Mouse (Mus musculus) ovary, postnatal 14 days (tissue): ENCODE measurements around the gene Ets1.

Experiments used
- DNase-seq: peaks from one replicate; pipeline ENCODE4 v3.0.0; 2022; ENCODE audit warnings: low spot score

Ets1 gene

DNA sequence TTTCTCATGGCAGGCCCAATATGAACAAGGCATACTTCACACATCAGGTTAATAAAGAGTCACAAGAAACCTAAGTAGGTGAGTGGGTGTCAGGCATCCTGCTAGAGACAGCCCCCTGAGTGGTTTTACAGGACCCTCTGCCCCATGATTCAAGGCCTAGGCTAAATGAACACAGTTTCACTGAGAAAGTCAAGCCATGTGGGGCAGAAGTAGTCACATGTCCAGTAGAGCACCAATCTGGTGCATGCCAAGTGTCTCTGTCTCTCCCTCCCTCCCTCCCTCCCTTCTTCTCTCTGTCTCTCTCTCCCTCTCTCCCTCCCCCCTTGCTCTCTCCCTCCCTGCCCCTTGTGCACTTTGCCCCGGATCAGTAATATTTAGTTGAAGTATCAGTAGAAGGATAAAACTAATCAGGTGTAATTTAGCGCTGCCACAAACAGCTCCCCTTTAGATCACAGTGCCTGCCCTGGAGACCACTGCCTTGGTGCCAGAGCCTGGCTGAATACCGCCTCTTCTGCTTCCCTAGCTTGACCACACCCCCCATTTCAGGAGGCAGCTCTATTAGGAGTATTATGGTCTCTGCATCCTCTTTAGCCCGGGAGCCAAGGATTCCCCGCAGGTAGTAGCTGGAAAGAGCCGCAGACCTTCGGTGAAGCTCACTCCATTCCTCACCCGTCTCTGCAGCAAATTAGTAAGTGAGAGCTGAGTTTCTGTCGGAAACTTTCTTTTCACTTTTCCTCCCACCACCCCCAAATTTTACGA lies at the start of gene Ets1:
TSS of gene Ets1 (plus strand) at position 595 of the 759 bp plus-strand sequence.
- DNase-seq = no peak

- peak; percentile 81 for DNase-seq
Observed at GRCm38 (mm10) chr9:32589900-32590299, 46.1 kb upstream of the Ets1 start.

DNA sequence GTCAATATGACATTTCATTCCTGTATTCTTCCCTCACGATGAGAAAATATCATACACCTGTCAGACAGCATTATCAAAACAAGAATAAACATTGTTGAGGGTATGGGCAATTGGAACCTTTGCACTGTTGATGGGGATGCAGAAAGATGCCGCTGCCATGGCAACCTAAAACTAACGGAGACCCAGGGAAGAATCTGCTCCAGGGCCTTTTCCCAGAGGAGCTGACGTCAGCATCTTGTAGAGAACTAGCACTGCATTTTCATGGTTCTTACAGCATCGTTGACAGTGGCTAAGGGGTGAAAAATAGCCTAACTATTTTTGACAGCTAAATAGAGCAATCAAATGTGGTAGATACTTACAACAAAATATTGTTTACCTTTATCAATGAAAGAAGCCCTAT lies 45.5 kb upstream of the Ets1 start:
- no peak for DNase-seq

- DNase-seq = peak; percentile 69
Observed at GRCm38 (mm10) chr9:32591732-32592582, 44.1 kb upstream of the Ets1 start.

DNA sequence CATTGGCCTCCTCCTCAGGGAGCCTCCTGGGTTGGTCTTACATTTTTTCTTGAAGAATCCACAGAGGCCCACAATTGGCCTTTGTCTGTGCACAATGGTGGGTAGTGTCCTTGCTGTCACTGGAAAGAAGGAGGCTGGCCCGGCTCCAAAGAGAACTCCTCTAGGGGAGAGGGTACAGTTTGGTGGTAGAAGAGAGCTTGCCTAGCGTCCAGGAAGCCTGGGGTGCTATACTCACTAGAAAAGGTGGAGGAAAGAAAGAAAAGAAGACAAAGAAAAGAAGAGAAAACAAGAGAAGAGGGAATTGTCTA lies 43.5 kb upstream of the Ets1 start:
- DNase-seq = no peak

DNA sequence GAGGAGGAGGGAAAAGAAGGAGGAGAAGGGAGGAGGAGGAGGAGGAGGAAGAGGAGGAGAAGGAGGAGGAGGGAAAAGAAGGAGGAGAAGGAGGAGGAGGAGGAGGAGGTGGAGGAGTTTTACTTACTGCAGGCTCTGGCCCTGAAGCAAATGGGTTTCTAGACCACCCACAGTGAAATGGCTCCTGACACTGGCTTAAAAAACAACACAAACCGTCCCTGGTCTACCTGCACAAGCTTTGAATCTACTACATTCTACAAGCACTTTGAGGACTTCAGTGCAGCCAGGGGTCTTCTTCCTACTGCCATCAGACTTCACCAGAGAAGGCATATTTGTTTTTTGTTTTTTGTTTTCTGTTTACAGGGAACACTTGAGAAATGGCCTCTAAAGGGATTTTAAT lies 42.2 kb upstream of the Ets1 start:
- DNase-seq = no peak

DNA sequence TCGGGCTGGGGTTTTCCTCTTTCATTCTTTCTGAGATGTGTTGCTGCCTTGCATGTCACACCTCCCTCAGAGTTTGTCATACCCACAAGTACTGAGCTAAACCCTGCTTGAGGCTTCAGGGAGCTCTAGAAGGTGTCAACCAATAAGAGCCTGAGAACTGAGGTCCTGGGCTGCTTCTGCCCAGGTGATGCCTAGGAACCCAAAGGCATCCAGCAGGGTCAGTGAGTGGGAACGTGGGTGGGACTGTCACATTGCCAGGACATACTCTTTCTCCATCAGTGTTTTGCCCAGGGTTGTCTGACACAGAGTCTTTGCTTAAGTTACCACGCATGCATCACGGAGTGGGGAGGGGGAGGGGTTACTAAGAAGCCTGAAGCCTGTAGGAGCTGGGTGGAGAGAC lies 41.7 kb upstream of the Ets1 start:
- DNase-seq = no peak

GRCm38 (mm10) chr9:32595076-32595820 lies 40.8 kb upstream of the Ets1 start:
- DNase-seq = no peak

- DNase-seq = no peak
Observed at GRCm38 (mm10) chr9:32596366-32596765, 39.7 kb upstream of the Ets1 start.

GRCm38 (mm10) chr9:32601953-32602352 lies 34.1 kb upstream of the Ets1 start:
- no peak for DNase-seq

DNA sequence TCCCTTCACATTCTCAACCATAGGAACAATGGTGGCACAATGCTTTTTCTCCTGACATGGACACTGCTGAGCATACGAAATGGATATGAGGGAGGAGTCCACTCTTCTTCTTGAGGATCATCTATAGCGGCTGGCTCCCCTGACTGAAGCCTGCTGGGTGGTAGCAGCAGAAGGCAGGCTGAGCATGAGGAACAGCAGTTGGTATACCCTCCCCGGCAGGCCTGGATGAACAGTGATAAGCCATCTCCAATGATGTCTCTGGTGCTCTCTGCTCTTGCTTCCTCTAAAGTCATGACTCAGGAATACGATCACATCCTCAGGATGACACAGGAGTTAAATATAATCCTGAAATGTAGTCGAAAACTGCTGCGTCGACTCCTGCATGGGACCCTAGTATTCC lies 32.9 kb upstream of the Ets1 start:
- DNase-seq = no peak

DNA sequence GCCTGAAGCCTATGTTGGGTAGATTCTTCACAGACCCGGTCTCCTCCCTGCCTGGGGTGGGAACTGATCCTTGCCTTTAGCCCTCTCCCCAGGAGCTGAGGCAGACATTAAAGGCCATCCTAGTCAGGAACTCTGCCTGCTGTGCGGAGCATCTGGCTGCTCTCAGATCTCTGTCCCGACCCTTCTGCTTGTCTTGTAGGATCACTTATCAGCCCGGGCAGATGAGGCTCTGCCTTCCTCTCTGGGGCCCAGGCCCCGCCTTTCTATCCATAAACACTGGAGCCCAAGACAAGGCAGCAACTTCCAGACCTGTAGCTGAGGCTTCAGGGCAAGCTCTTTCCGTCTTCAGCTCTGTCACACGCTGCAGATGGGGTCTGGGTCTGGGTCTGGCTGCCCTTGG lies 28.8 kb upstream of the Ets1 start:
- DNase-seq = no peak

DNA sequence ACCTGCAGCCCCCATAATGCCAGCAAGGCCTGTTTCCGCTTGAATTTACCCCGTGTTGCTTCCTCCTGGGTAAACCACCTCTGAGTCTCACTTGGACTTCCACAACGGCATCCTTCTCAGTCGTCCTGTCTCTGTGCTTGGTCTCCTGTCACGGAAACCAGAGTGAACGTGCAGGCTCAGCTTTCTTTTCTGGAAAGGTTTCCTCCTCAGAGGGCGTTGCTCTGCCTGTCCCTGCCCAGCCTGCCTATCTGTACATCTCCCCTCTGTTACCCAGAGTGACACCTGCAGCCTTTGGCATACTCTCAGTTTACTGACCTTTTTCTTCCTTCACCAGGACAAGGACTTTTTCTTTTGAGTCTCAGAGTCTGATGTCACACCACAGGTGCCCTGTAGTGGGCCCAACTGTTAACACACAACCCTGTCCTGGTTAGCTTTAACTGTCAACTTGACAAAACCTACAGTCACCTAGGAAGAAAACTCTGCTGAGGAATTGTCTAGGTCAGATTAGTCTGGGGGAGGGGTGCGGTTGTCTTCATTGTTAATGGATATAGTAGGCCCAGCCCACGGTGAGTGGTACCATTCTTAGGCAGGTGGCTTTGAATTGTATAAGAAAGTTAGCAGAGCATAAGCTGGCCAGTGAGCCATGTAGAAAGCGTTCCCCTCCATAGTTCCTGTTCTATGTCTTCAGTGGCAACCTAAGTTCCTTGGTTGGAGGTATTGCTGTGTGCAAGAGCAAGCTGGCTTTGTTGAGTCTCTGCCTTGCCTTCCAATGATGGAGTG lies 27.0 kb upstream of the Ets1 start:
- DNase-seq = no peak

DNA sequence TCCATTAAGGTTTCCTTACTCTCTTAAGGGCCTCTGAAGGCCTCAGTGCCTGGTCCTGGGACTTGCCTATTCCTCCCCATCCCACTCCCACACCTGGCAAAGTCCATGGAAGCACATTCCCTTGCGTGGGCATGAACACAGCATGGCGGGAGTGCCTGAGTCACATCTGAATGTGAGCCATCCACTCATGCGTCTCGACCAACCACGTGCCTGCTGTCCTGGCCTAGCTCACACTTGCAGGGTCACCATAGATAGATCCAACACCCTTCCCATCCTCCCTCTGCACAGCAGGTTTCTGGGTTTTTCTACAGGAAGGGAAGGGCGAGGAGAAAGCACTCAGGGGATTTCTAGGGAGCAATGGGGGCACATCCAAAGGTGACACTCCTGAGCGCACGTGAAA lies 25.8 kb upstream of the Ets1 start:
- no peak for DNase-seq

- no peak for DNase-seq
Observed at GRCm38 (mm10) chr9:32610631-32611030, 25.4 kb upstream of the Ets1 start.

GRCm38 (mm10) chr9:32611340-32611739 lies 24.7 kb upstream of the Ets1 start:
- DNase-seq = no peak

DNA sequence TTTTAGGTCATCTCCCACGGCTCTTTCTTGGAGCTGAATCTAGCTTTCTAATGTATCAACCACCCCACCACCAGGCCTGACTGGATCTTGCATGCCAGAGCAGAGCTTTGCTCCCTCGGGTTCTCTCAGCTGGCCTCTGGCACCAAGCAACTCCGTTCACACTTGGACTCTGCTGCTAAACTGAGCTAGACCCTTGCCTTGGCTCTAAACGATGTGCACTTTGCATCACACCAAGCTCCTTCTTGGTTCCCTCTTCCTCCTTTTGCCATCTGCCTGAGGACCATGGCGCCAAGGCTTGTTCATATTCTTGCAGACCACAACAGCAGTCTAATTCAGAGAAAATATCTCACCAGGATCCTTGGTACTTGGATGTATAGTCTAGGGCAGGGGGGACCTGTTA lies 23.6 kb upstream of the Ets1 start:
- DNase-seq = no peak

- no peak for DNase-seq
Observed at GRCm38 (mm10) chr9:32612861-32613421, 23.1 kb upstream of the Ets1 start.

GRCm38 (mm10) chr9:32614191-32614590 lies 21.8 kb upstream of the Ets1 start:
- no peak for DNase-seq

DNA sequence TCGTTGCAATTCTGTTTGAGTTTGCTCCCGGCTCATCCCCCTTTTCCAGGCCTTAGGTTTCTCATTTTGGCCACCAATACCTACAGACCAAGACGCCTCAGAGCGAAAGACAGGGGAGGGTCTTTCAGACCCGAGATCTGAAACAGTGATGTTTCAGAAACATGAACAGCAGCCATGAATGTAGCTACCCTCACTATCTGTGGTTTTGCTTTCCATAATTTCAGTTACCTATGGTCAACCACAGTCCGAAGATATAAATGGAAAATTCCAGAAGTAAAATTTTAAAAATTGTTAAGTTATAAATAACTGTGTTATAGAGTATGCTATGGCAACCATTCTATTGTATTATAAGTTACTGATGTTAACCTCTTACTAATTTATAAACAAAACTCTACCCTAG lies 20.6 kb upstream of the Ets1 start:
- DNase-seq = no peak

DNA sequence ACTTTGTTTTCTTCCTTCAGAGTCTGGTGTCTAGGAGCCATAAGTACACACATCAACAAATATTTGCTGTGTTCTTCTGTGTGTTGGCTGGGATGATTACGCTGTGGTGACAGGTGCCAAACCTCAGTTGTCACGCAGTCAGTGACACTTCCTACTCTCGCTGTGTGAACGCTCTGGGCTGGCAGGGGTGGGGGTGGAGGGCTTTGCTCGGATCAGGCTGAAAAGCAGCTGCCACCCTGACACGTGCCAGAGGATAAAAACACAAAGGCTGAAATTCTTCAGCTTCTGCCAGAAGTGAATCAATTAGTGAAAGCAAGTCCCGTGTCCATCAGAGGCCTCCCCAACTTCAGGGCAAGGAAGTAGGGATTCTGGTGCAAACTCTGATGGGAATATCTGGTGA lies 20.0 kb upstream of the Ets1 start:
- no peak for DNase-seq
